Mouse (Mus musculus) cerebellum, adult 18-20 months (tissue): ENCODE results near the gene Syne3.
A peak's percentile ranks its signal among the peaks of the same experiment; 100 is the strongest.

ENCODE experiments used
- DNase-seq, 2 experiments: peaks; one replicate each; pipeline ENCODE4 v3.0.0; 2021

The Syne3 gene

GRCm38 (mm10) chr12:104917927-104918326, 91.7 kb downstream of the Syne3 start:
- no peak for DNase-seq

- DNase-seq = no peak
These were observed 92.3 kb downstream of the Syne3 start for GRCm38 (mm10) chr12:104917297-104917696.

GRCm38 (mm10) chr12:104916776-104917175, 92.8 kb downstream of the Syne3 start:
- DNase-seq = no peak

- no peak for DNase-seq
These were observed 93.9 kb downstream of the Syne3 start for GRCm38 (mm10) chr12:104915681-104916080.

GRCm38 (mm10) chr12:104912990-104913389, 96.6 kb downstream of the Syne3 start:
- no peak for DNase-seq

GRCm38 (mm10) chr12:104912281-104912933, 97.2 kb downstream of the Syne3 start:
- peak; percentile 20 to 35 for DNase-seq

GRCm38 (mm10) chr12:104909750-104910149, 99.9 kb downstream of the Syne3 start:
- DNase-seq = no peak

GRCm38 (mm10) chr12:104908986-104909385, 100.6 kb downstream of the Syne3 start:
- DNase-seq = no peak

- no peak for DNase-seq
These were observed 101.4 kb downstream of the Syne3 start for GRCm38 (mm10) chr12:104908024-104908781.

GRCm38 (mm10) chr12:104907133-104907532, 102.5 kb downstream of the Syne3 start:
- DNase-seq = no peak

- no peak for DNase-seq
These were observed 105.5 kb downstream of the Syne3 start for GRCm38 (mm10) chr12:104904138-104904537.

- DNase-seq = no peak
These were observed 107.1 kb downstream of the Syne3 start for GRCm38 (mm10) chr12:104902392-104903053.

GRCm38 (mm10) chr12:104901320-104901719, 108.3 kb downstream of the Syne3 start:
- DNase-seq = no peak

- peak; percentile 26 to 37 for DNase-seq
These were observed 109.8 kb downstream of the Syne3 start for GRCm38 (mm10) chr12:104899835-104900234.

- DNase-seq = no peak
These were observed 110.4 kb downstream of the Syne3 start for GRCm38 (mm10) chr12:104899161-104899560.

GRCm38 (mm10) chr12:104898718-104899117, 110.9 kb downstream of the Syne3 start:
- DNase-seq = no peak

GRCm38 (mm10) chr12:104897051-104897618, 112.5 kb downstream of the Syne3 start:
- DNase-seq = no peak

- peak in 1 of 2 experiments; percentile 9 for DNase-seq
These were observed 113.0 kb downstream of the Syne3 start for GRCm38 (mm10) chr12:104896640-104897039.

GRCm38 (mm10) chr12:104892245-104892644, 117.4 kb downstream of the Syne3 start:
- no peak for DNase-seq

- DNase-seq = no peak
These were observed 119.5 kb downstream of the Syne3 start for GRCm38 (mm10) chr12:104890066-104890465.

GRCm38 (mm10) chr12:104886104-104886503, 123.5 kb downstream of the Syne3 start:
- no peak for DNase-seq

GRCm38 (mm10) chr12:104882533-104882932, 127.1 kb downstream of the Syne3 start:
- DNase-seq = no peak

- DNase-seq = no peak
These were observed 127.5 kb downstream of the Syne3 start for GRCm38 (mm10) chr12:104882061-104882460.
